Mouse (Mus musculus) MEL (cell line): ENCODE data around the gene Eif5a. TPM values are rescaled to one million over a fixed set of nuclear protein-coding genes. Genes with fewer than 3 reads are reported as not detected.

ENCODE experiments used
- DNase-seq: peaks from one replicate; pipeline ENCODE4 v3.0.0; 2011; ENCODE audit warnings: low read depth, low spot score
- H3K27ac ChIP-seq: 2 replicates; pipeline ENCODE4 v1.5.1; 2012; ENCODE audit warnings: low read depth, mild to moderate bottlenecking, control low read depth, low read length, moderate library complexity; ENCODE audit not compliant: control insufficient read depth
- H3K27me3 ChIP-seq, 2 experiments: fragments of 150-350 bp in 1 of 2; sonication (generic) in 1 of 2; 2 replicates each; pipeline ENCODE4 v1.6.1; 2012; ENCODE audit warnings: low read length in 2 of 2, mild to moderate bottlenecking in 2 of 2, improper control_type of control experiment in 1 of 2, moderate library complexity in 1 of 2; ENCODE audit not compliant: insufficient read depth in 2 of 2, control insufficient read depth in 1 of 2
- H3K36me3 ChIP-seq, 2 experiments: 2 replicates each; pipeline ENCODE4 v1.6.1; 2012 to 2014; ENCODE audit warnings: low read length in 2 of 2, improper control_type of control experiment in 1 of 2, inconsistent platforms in 1 of 2, mild to moderate bottlenecking in 1 of 2; ENCODE audit not compliant: insufficient read depth in 2 of 2, control insufficient read depth in 1 of 2
- H3K4me1 ChIP-seq, 2 experiments: fragments of 150-350 bp in 1 of 2; sonication (generic) in 1 of 2; 2 replicates each; pipeline ENCODE4 v1.6.1; 2012; ENCODE audit warnings: low read length in 2 of 2, improper control_type of control experiment in 1 of 2, mild to moderate bottlenecking in 1 of 2; ENCODE audit not compliant: insufficient read depth in 2 of 2, control insufficient read depth in 1 of 2
- H3K4me3 ChIP-seq, 2 experiments: fragments of 150-350 bp in 1 of 2; sonication (generic) in 1 of 2; 2 replicates each; pipeline ENCODE4 v1.5.1; 2012; ENCODE audit warnings: low read depth in 2 of 2, low read length in 2 of 2, mild to moderate bottlenecking in 2 of 2, moderate library complexity in 2 of 2, control low read depth in 1 of 2, improper control_type of control experiment in 1 of 2; ENCODE audit not compliant: control insufficient read depth in 1 of 2, insufficient read depth in 1 of 2
- H3K79me2 ChIP-seq: 2 replicates; pipeline ENCODE4 v1.6.1; 2012; ENCODE audit warnings: mild to moderate bottlenecking, low read length, moderate library complexity; ENCODE audit not compliant: control insufficient read depth, poor library complexity, insufficient read depth
- H3K9ac ChIP-seq: 2 replicates; pipeline ENCODE4 v1.6.1; 2012; ENCODE audit warnings: low read depth, mild to moderate bottlenecking, control low read depth, low read length, moderate library complexity; ENCODE audit not compliant: control insufficient read depth, poor library complexity, severe bottlenecking
- H3K9me3 ChIP-seq: fragments of 150-350 bp; sonication (generic); replicated peaks from 2 replicates; pipeline ENCODE4 v1.6.1; 2012; ENCODE audit warnings: mild to moderate bottlenecking, low read length, improper control_type of control experiment, moderate library complexity; ENCODE audit not compliant: insufficient read depth
- BHLHE40 ChIP-seq: IDR thresholded peaks from 2 replicates; pipeline ENCODE4 v1.6.1; 2012; ENCODE audit warnings: low read depth, mild to moderate bottlenecking, inconsistent platforms, low read length, improper control_type of control experiment, borderline replicate concordance
- CHD1 ChIP-seq: IDR thresholded peaks from 2 replicates; pipeline ENCODE4 v1.6.1; 2012; ENCODE audit warnings: low read depth, mild to moderate bottlenecking, inconsistent platforms, low read length, improper control_type of control experiment
- CTCF ChIP-seq, 3 experiments: IDR thresholded peaks in 2 of 3; conservative IDR thresholded peaks in 1 of 3; 2 replicates each; pipeline ENCODE4 v1.5.1; 2011 to 2012; ENCODE audit warnings: low read length in 3 of 3, low read depth in 2 of 3, mild to moderate bottlenecking in 2 of 3, improper control_type of control experiment in 1 of 3, inconsistent platforms in 1 of 3, mixed read lengths in 1 of 3, moderate library complexity in 1 of 3; ENCODE audit not compliant: control insufficient read depth in 1 of 3, insufficient read depth in 1 of 3, poor library complexity in 1 of 3, severe bottlenecking in 1 of 3
- E2F4 ChIP-seq: IDR thresholded peaks from 2 replicates; pipeline ENCODE4 v1.6.1; 2011; ENCODE audit warnings: low read depth, low read length, improper control_type of control experiment, borderline replicate concordance
- ELF1 ChIP-seq: IDR thresholded peaks from 2 replicates; pipeline ENCODE4 v1.6.1; 2014; ENCODE audit warnings: low read depth, mild to moderate bottlenecking, inconsistent platforms, low read length, improper control_type of control experiment, moderate library complexity
- EP300 ChIP-seq, 2 experiments: IDR thresholded peaks; 2 replicates each; pipeline ENCODE4 v1.6.1; 2011; ENCODE audit warnings: improper control_type of control experiment in 2 of 2, low read length in 2 of 2, low read depth in 1 of 2, mild to moderate bottlenecking in 1 of 2
- ETS1 ChIP-seq: IDR thresholded peaks from 2 replicates; pipeline ENCODE4 v1.6.1; 2012; ENCODE audit warnings: low read depth, mild to moderate bottlenecking, inconsistent platforms, low read length, improper control_type of control experiment, moderate library complexity
- GABPA ChIP-seq: IDR thresholded peaks from 2 replicates; pipeline ENCODE4 v1.6.1; 2012; ENCODE audit warnings: low read depth, mild to moderate bottlenecking, inconsistent platforms, low read length, improper control_type of control experiment, moderate library complexity
- GATA1 ChIP-seq: IDR thresholded peaks from 2 replicates; pipeline ENCODE4 v1.6.1; 2011; ENCODE audit warnings: low read depth, low read length, improper control_type of control experiment
- HCFC1 ChIP-seq: IDR thresholded peaks from 2 replicates; pipeline ENCODE4 v1.6.1; 2012; ENCODE audit warnings: low read depth, mild to moderate bottlenecking, inconsistent platforms, low read length, improper control_type of control experiment, moderate library complexity
- JUND ChIP-seq: IDR thresholded peaks from 2 replicates; pipeline ENCODE4 v1.6.1; 2011; ENCODE audit warnings: low read depth, mild to moderate bottlenecking, improper control_type of control experiment, low read length
- KAT2A ChIP-seq: conservative IDR thresholded peaks from 2 replicates; pipeline ENCODE4 v1.6.1; 2012; ENCODE audit warnings: low read depth, low read length, improper control_type of control experiment, inconsistent platforms
- MAFK ChIP-seq: IDR thresholded peaks from 2 replicates; pipeline ENCODE4 v1.6.1; 2011; ENCODE audit warnings: low read depth, mild to moderate bottlenecking, low read length, improper control_type of control experiment, borderline replicate concordance
- MAX ChIP-seq: IDR thresholded peaks from 2 replicates; pipeline ENCODE4 v1.6.1; 2011; ENCODE audit warnings: low read length, improper control_type of control experiment
- MAZ ChIP-seq: IDR thresholded peaks from 2 replicates; pipeline ENCODE4 v1.6.1; 2012; ENCODE audit warnings: low read depth, mild to moderate bottlenecking, inconsistent platforms, low read length, improper control_type of control experiment
- MEF2A ChIP-seq: IDR thresholded peaks from 2 replicates; pipeline ENCODE4 v1.6.1; 2014; ENCODE audit warnings: low read depth, mild to moderate bottlenecking, inconsistent platforms, low read length, improper control_type of control experiment; ENCODE audit not compliant: poor library complexity, insufficient replicate concordance, severe bottlenecking; ENCODE audit errors: extremely low read depth
- MXI1 ChIP-seq: IDR thresholded peaks from 2 replicates; pipeline ENCODE4 v1.6.1; 2011; ENCODE audit warnings: mild to moderate bottlenecking, low read depth, low read length, improper control_type of control experiment
- MYB ChIP-seq: IDR thresholded peaks from 2 replicates; pipeline ENCODE4 v1.6.1; 2011; ENCODE audit warnings: mild to moderate bottlenecking, low read depth, low read length, improper control_type of control experiment
- MYC ChIP-seq: IDR thresholded peaks from 2 replicates; pipeline ENCODE4 v1.6.1; 2011; ENCODE audit warnings: low read depth, mild to moderate bottlenecking, low read length, improper control_type of control experiment, moderate library complexity
- NELFE ChIP-seq: IDR thresholded peaks from 2 replicates; pipeline ENCODE4 v1.6.1; 2011; ENCODE audit warnings: low read depth, low read length, improper control_type of control experiment
- NRF1 ChIP-seq: IDR thresholded peaks from 2 replicates; pipeline ENCODE4 v1.6.1; 2014; ENCODE audit warnings: low read depth, mild to moderate bottlenecking, inconsistent platforms, low read length, improper control_type of control experiment, moderate library complexity; ENCODE audit not compliant: poor library complexity, insufficient read depth, severe bottlenecking
- POLR2A ChIP-seq, 2 experiments: IDR thresholded peaks; 2 replicates each; pipeline ENCODE4 v1.6.1; 2011 to 2012; ENCODE audit warnings: low read length in 2 of 2, mild to moderate bottlenecking in 2 of 2, control low read depth in 1 of 2, improper control_type of control experiment in 1 of 2, low read depth in 1 of 2, moderate library complexity in 1 of 2; ENCODE audit not compliant: control insufficient read depth in 1 of 2, insufficient read depth in 1 of 2, poor library complexity in 1 of 2
- POLR2AphosphoS2 ChIP-seq: IDR thresholded peaks from 2 replicates; pipeline ENCODE4 v1.6.1; 2011; ENCODE audit warnings: low read length, improper control_type of control experiment
- POLR2AphosphoS5 ChIP-seq: IDR thresholded peaks from 2 replicates; pipeline ENCODE4 v1.6.1; 2012; ENCODE audit warnings: low read depth, borderline replicate concordance, mild to moderate bottlenecking, inconsistent platforms, low read length, moderate library complexity, mixed read lengths
- RAD21 ChIP-seq: IDR thresholded peaks from 2 replicates; pipeline ENCODE4 v1.6.1; 2011; ENCODE audit warnings: mild to moderate bottlenecking, low read depth, low read length, improper control_type of control experiment
- RCOR1 ChIP-seq: IDR thresholded peaks from 2 replicates; pipeline ENCODE4 v1.6.1; 2012; ENCODE audit warnings: low read depth, mild to moderate bottlenecking, inconsistent platforms, low read length, improper control_type of control experiment
- SIN3A ChIP-seq: IDR thresholded peaks from 2 replicates; pipeline ENCODE4 v1.6.1; 2012; ENCODE audit warnings: low read length, improper control_type of control experiment, inconsistent platforms
- SMC3 ChIP-seq: IDR thresholded peaks from 2 replicates; pipeline ENCODE4 v1.6.1; 2011; ENCODE audit warnings: low read depth, low read length, improper control_type of control experiment
- TAL1 ChIP-seq: IDR thresholded peaks from 2 replicates; pipeline ENCODE4 v1.6.1; 2012; ENCODE audit warnings: mild to moderate bottlenecking, inconsistent platforms, low read length, moderate library complexity, mixed read lengths
- TBP ChIP-seq: IDR thresholded peaks from 2 replicates; pipeline ENCODE4 v1.8.0; 2011; ENCODE audit warnings: low read depth, low read length, improper control_type of control experiment
- TCF12 ChIP-seq: IDR thresholded peaks from 2 replicates; pipeline ENCODE4 v1.6.1; 2014; ENCODE audit warnings: low read depth, mild to moderate bottlenecking, inconsistent platforms, low read length, improper control_type of control experiment, moderate library complexity
- USF2 ChIP-seq, 2 experiments: IDR thresholded peaks; 2 replicates each; pipeline ENCODE4 v1.6.1; 2011 to 2012; ENCODE audit warnings: improper control_type of control experiment in 2 of 2, low read length in 2 of 2, borderline replicate concordance in 1 of 2, inconsistent platforms in 1 of 2, low read depth in 1 of 2, mild to moderate bottlenecking in 1 of 2; ENCODE audit not compliant: insufficient read depth in 1 of 2
- ZC3H11A ChIP-seq: IDR thresholded peaks from 2 replicates; pipeline ENCODE4 v1.6.1; 2012; ENCODE audit warnings: low read depth, mild to moderate bottlenecking, inconsistent platforms, low read length, improper control_type of control experiment
- ZKSCAN1 ChIP-seq: IDR thresholded peaks from 2 replicates; pipeline ENCODE4 v1.6.1; 2012; ENCODE audit warnings: low read depth, mild to moderate bottlenecking, inconsistent platforms, low read length, improper control_type of control experiment, moderate library complexity
- ZMIZ1 ChIP-seq: IDR thresholded peaks from 2 replicates; pipeline ENCODE4 v1.6.1; 2012; ENCODE audit warnings: low read depth, mild to moderate bottlenecking, inconsistent platforms, low read length, improper control_type of control experiment, moderate library complexity
- ZNF384 ChIP-seq: IDR thresholded peaks from 2 replicates; pipeline ENCODE4 v1.6.1; 2012; ENCODE audit warnings: low read depth, mild to moderate bottlenecking, inconsistent platforms, low read length, improper control_type of control experiment
- polyA plus RNA-seq, 2 experiments: library from polyadenylated mRNA; stranded (reverse) in 1 of 2; unstranded in 1 of 2; fragments of >175 nt in 1 of 2; fragments of >200 nt in 1 of 2; gene quantifications; 2 replicates each; pipeline versions ENCODE4 v1.2.1 to v1.2.4; 2012; ENCODE audit warnings: low replicate concordance in 2 of 2, low read depth in 1 of 2; ENCODE audit not compliant: insufficient read length in 2 of 2, insufficient read depth in 1 of 2, missing spikeins in 1 of 2
- total RNA-seq: library from RNA; depleted of rRNA; stranded (reverse); fragments of 300-350 nt; gene quantifications from 2 replicates; pipeline ENCODE4 v1.2.3, GENCODE M21; 2012

Eif5a gene
- total and polyA plus RNA-seq, 3 experiments = 1,272 to 3,185 (median 1,428) TPM

DNA sequence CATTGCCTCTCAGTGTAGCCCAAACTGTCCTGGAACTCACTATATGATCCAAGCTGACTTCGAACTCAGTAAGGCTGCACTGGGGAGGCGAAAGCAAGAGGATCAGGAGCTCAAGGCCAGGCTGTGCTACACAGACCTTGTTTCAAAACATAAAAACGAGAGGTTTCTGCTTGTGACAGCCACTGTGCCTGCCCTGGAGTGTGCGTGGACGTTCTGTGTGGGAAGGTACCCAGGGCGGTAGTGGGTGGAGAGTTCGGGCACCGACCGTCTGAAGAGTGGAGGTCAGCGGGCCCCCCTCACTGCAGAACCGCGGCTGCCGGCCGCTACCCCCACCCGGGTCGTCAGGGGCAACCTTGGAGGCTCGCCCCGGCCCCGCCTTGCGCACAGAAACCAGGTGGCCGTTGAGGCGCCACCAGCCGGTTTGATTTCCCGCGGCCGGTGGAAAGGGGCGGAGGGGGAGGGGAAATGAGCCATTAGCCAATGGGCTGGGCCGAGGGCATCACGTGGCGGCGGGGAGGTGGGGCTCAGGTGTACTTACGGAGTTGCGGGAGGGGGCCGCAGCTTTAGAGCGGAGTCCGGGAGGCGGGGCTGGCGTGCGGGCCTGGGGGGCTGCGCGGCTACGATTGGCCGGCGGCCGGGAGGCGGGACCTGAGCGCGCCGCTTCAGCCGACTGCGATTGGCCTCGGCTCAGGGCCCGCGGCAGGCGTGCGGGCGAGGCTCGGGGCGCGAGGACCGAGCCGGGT lies 13.6 kb upstream of the Eif5a start, which contains the start of gene Ybx2:
TSS of gene Ybx2 (plus strand) at position 660 of the 743 bp plus-strand sequence.
- H3K79me2 ChIP-seq = no peaks in the 10 kb centered on the region
- peak within 1 kb of the TSS; percentile 66 for H3K9ac ChIP-seq
- H3K4me3 ChIP-seq = peak within 1 kb of the TSS; percentile 57 to 60
- H3K4me1 ChIP-seq = peaks cover 5 to 23% of the 10 kb centered on the region in 2 experiments; a peak in 2 of 4 replicates
- H3K9me3 ChIP-seq = no peaks in the 10 kb centered on the region
- H3K27ac ChIP-seq = peak within 1 kb of the TSS; percentile 42
- H3K36me3 ChIP-seq = peaks cover 0 to 25% of the 10 kb centered on the region in 2 experiments; a peak in 2 of 4 replicates
- peaks cover 0 to 2% of the 10 kb centered on the region in 2 experiments; a peak in 1 of 4 replicates for H3K27me3 ChIP-seq
- DNase-seq = peak; percentile 93
- TF ChIP-seq MAZ (peak; percentile 83), ZNF384 (no peak), EP300 (IDR thresholded peaks at IDR 0.05; ENCODE audit: low read depth in 1 of 2, low read length in 2 of 2) (peak in 1 of 2 experiments; percentile 24; a peak in 1 of 4 replicates), TBP (no peak), CTCF (IDR thresholded peaks at IDR 0.05 in 2 of 3, conservative IDR thresholded peaks at IDR 0.05 in 1 of 3; ENCODE audit: control insufficient read depth in 1 of 3, insufficient read depth in 1 of 3, low read depth in 2 of 3, low read length in 3 of 3, poor library complexity in 1 of 3, severe bottlenecking in 1 of 3) (peak in 1 of 3 experiments; percentile 20; a peak in 1 of 6 replicates), RCOR1 (0 out of 2 replicates have a peak, but pooled peaks have one; percentile 16), E2F4 (peak; percentile 76; the same call in 1 of the 2 replicates), NRF1 (peak; percentile 32; the same call in 1 of the 2 replicates), TCF12 (no peak), USF2 (IDR thresholded peaks at IDR 0.05; ENCODE audit: borderline replicate concordance in 1 of 2, insufficient read depth in 1 of 2, low read depth in 1 of 2, low read length in 2 of 2) (peak; percentile 76 to 95; a peak in 3 of 4 replicates), KAT2A (no peak), SIN3A (peak; percentile 71), ZKSCAN1 (no peak), MEF2A (no peak), TAL1 (no peak), MAX (peak; percentile 78), SMC3 (no peak), MYB (peak; percentile 36; the same call in 1 of the 2 replicates), POLR2AphosphoS2 (no peak), BHLHE40 (no peak), CHD1 (no peak), ELF1 (no peak), ZC3H11A (no peak), MXI1 (peak; percentile 74), GATA1 (no peak), MAFK (no peak), GABPA (no peak), POLR2A (IDR thresholded peaks at IDR 0.05; ENCODE audit: control insufficient read depth in 1 of 2, insufficient read depth in 1 of 2, low read depth in 1 of 2, low read length in 2 of 2, poor library complexity in 1 of 2) (peak; percentile 32 to 43; a peak in 1 of 4 replicates), ZMIZ1 (no peak), MYC (no peak), NELFE (peak; percentile 33; the same call in 1 of the 2 replicates), JUND (no peak), RAD21 (no peak), HCFC1 (peak; percentile 65), POLR2AphosphoS5 (no peak), ETS1 (no peak)
